Mouse (Mus musculus): ENCODE data around the gene Plp2.

DNA sequence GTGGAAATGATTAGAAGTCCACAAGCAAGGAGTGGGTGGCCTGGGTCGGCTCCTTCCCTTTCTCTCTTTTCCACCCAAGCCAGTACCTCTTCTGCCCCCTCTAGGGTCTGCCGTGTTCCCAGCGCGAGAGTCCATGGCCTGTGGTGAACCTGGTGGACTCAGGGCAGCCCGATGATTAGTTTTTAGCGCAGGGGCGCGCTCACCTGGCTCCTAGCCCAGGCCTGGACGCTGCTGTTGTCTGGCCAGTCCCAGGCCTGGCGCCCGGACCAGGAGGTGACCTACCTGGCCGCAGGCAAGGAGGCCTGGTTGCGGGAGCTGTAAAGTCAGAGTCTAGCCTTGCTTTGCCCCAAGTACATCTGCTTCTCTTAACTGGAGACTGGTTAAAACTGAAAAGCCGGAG is 9.7 kb upstream of the Plp2 start, which contains the start of gene Magix:
- TF ChIP-seq CTCF (IDR thresholded peaks at IDR 0.05; ENCODE audit: borderline replicate concordance, insufficient read depth, low read length) (no peak), POLR2A (IDR thresholded peaks at IDR 0.05; ENCODE audit: low read depth, low read length) (no peak)
